Mouse (Mus musculus): ENCODE results near the gene Tcta. TPM values are rescaled to one million over a fixed set of nuclear protein-coding genes. Genes with fewer than 3 reads are reported as not detected.
"Not testable (repeated sequence)": the region's sequence is repeated elsewhere in the genome, so short reads cannot be mapped to it uniquely, and the experiment has no call there.

The Tcta gene
- polyA plus RNA-seq, 1 experiment: 6.8 TPM

GRCm38 (mm10) chr9:108341801-108342200, 35.8 kb upstream of the Tcta start:
- Histone ChIP-seq H3K4me1 (peaks cover 78% of the 10 kb centered on the region), H3K9me3 (no peaks in the 10 kb centered on the region), H3K27me3 (replicated peaks) (no peaks in the 10 kb centered on the region), H3K36me3 (replicated peaks; ENCODE audit: low read length) (peaks cover 18% of the 10 kb centered on the region), H3K4me3 (replicated peaks) (peak overlapping the region; percentile 92)
- no peak for TF ChIP-seq GATA1 (IDR thresholded peaks at IDR 0.05; ENCODE audit: borderline replicate concordance, low read length)
- no peak for TF ChIP-seq FLI1 (IDR thresholded peaks at IDR 0.05; ENCODE audit: low read length)

- TF ChIP-seq GATA1 (IDR thresholded peaks at IDR 0.05; ENCODE audit: borderline replicate concordance, low read length) (no peak), FLI1 (IDR thresholded peaks at IDR 0.05; ENCODE audit: low read length) (no peak)
- H3K36me3 ChIP-seq (replicated peaks; ENCODE audit: low read length): peaks cover 21% of the 10 kb centered on the region
- peaks cover 77% of the 10 kb centered on the region for H3K4me1 ChIP-seq
- H3K9me3 ChIP-seq: no peaks in the 10 kb centered on the region
- peak overlapping the region; percentile 92 for H3K4me3 ChIP-seq (replicated peaks)
- no peaks in the 10 kb centered on the region for H3K27me3 ChIP-seq (replicated peaks)
These were observed 35.1 kb upstream of the Tcta start for GRCm38 (mm10) chr9:108341139-108341475.

GRCm38 (mm10) chr9:108340258-108341138, 34.5 kb upstream of the Tcta start:
- Histone ChIP-seq H3K36me3 (replicated peaks; ENCODE audit: low read length) (peaks cover 26% of the 10 kb centered on the region), H3K9me3 (no peaks in the 10 kb centered on the region), H3K4me3 (replicated peaks) (peak overlapping the region; percentile 92), H3K27me3 (replicated peaks) (no peaks in the 10 kb centered on the region), H3K4me1 (peaks cover 74% of the 10 kb centered on the region)
- no peak for TF ChIP-seq FLI1 (IDR thresholded peaks at IDR 0.05; ENCODE audit: low read length)

GRCm38 (mm10) chr9:108339886-108340257, 33.9 kb upstream of the Tcta start:
- peak overlapping the region; percentile 92 for H3K4me3 ChIP-seq (replicated peaks)
- no peaks in the 10 kb centered on the region for H3K9me3 ChIP-seq
- H3K36me3 ChIP-seq (replicated peaks; ENCODE audit: low read length): peaks cover 33% of the 10 kb centered on the region
- H3K4me1 ChIP-seq: peaks cover 70% of the 10 kb centered on the region
- H3K27me3 ChIP-seq (replicated peaks): no peaks in the 10 kb centered on the region
- TF ChIP-seq GATA1 (IDR thresholded peaks at IDR 0.05; ENCODE audit: borderline replicate concordance, low read length): no peak
- no peak for TF ChIP-seq FLI1 (IDR thresholded peaks at IDR 0.05; ENCODE audit: low read length)

GRCm38 (mm10) chr9:108338886-108339781, 33.2 kb upstream of the Tcta start, which contains the start of gene Gpx1:
TSS of gene Gpx1 (plus strand) at chr9:108338903.
- peak within 1 kb of the TSS; percentile 92 for H3K4me3 ChIP-seq (replicated peaks)
- no peaks in the 10 kb centered on the region for H3K27me3 ChIP-seq (replicated peaks)
- H3K36me3 ChIP-seq (replicated peaks; ENCODE audit: low read length): peaks cover 40% of the 10 kb centered on the region
- no peaks in the 10 kb centered on the region for H3K9me3 ChIP-seq
- H3K4me1 ChIP-seq: peaks cover 65% of the 10 kb centered on the region
- TF ChIP-seq GATA1 (IDR thresholded peaks at IDR 0.05; ENCODE audit: borderline replicate concordance, low read length): no peak
- TF ChIP-seq FLI1 (IDR thresholded peaks at IDR 0.05; ENCODE audit: low read length): no peak

- TF ChIP-seq FLI1 (IDR thresholded peaks at IDR 0.05; ENCODE audit: low read length) (no peak), GATA1 (IDR thresholded peaks at IDR 0.05; ENCODE audit: borderline replicate concordance, low read length) (no peak)
- peaks cover 59% of the 10 kb centered on the region for H3K4me1 ChIP-seq
- H3K36me3 ChIP-seq (replicated peaks; ENCODE audit: low read length): peaks cover 46% of the 10 kb centered on the region
- H3K4me3 ChIP-seq (replicated peaks): peak overlapping the region; percentile 92
- H3K9me3 ChIP-seq: no peaks in the 10 kb centered on the region
- no peaks in the 10 kb centered on the region for H3K27me3 ChIP-seq (replicated peaks)
These were observed 32.6 kb upstream of the Tcta start for GRCm38 (mm10) chr9:108338551-108338885.

- H3K36me3 ChIP-seq (replicated peaks; ENCODE audit: low read length): peaks cover 51% of the 10 kb centered on the region
- H3K4me1 ChIP-seq: peaks cover 54% of the 10 kb centered on the region
These were observed 32.0 kb upstream of the Tcta start for GRCm38 (mm10) chr9:108337848-108338550.

GRCm38 (mm10) chr9:108325811-108326210, 19.9 kb upstream of the Tcta start:
- H3K36me3 ChIP-seq (replicated peaks; ENCODE audit: low read length): peaks cover 88% of the 10 kb centered on the region
- no peaks in the 10 kb centered on the region for H3K9me3 ChIP-seq
- no peaks in the 10 kb centered on the region for H3K27me3 ChIP-seq (replicated peaks)
- TF ChIP-seq GATA1 (IDR thresholded peaks at IDR 0.05; ENCODE audit: borderline replicate concordance, low read length): no peak
- no peak overlapping the region for H3K4me3 ChIP-seq (replicated peaks)
- peaks cover 40% of the 10 kb centered on the region for H3K4me1 ChIP-seq

More at GRCm38 (mm10) chr9:108337848-108338550, 32.0 kb upstream of the Tcta start:
- Histone ChIP-seq H3K4me3 (replicated peaks) (peak overlapping the region; percentile 92), H3K9me3 (no peaks in the 10 kb centered on the region), H3K27me3 (replicated peaks) (no peaks in the 10 kb centered on the region)
- no peak for TF ChIP-seq GATA1 (IDR thresholded peaks at IDR 0.05; ENCODE audit: borderline replicate concordance, low read length)
- TF ChIP-seq FLI1 (IDR thresholded peaks at IDR 0.05; ENCODE audit: low read length): no peak

- peaks cover 87% of the 10 kb centered on the region for H3K36me3 ChIP-seq (replicated peaks; ENCODE audit: low read length)
- H3K4me3 ChIP-seq (replicated peaks): no peak overlapping the region
- no peak for TF ChIP-seq FLI1 (IDR thresholded peaks at IDR 0.05; ENCODE audit: low read length)
- TF ChIP-seq GATA1 (IDR thresholded peaks at IDR 0.05; ENCODE audit: borderline replicate concordance, low read length): no peak
- H3K9me3 ChIP-seq: no peaks in the 10 kb centered on the region
- H3K4me1 ChIP-seq: peaks cover 42% of the 10 kb centered on the region
- no peaks in the 10 kb centered on the region for H3K27me3 ChIP-seq (replicated peaks)
These were observed 18.8 kb upstream of the Tcta start for GRCm38 (mm10) chr9:108324784-108325183.

GRCm38 (mm10) chr9:108322054-108322453, 16.1 kb upstream of the Tcta start:
- H3K9me3 ChIP-seq; H3K4me3 ChIP-seq (replicated peaks); H3K27me3 ChIP-seq (replicated peaks): not testable (repeated sequence)
- H3K4me1 ChIP-seq: peaks cover 58% of the 10 kb centered on the region
- peaks cover 81% of the 10 kb centered on the region for H3K36me3 ChIP-seq (replicated peaks; ENCODE audit: low read length)

All from megakaryocyte, embryonic 14.5 days (primary cell).